Mouse (Mus musculus) embryonic stem cell, embryonic (primary cell): ENCODE measurements around the gene Tcf15.

Experiments used
- CTCF ChIA-PET, 4 experiments: fragments of 300-600 bp in 2 of 4; fragments of 350-600 bp in 2 of 4; sonication (Branson Sonifier 250); formaldehyde crosslinking; loops; one replicate each; lab custom pipeline; 2022; ENCODE audit warnings: inconsistent platforms in 2 of 4; lab: Charles Lee
- POLR2A ChIA-PET, 4 experiments: fragments of 300-600 bp in 2 of 4; fragments of 350-600 bp in 2 of 4; sonication (Branson Sonifier 250); formaldehyde crosslinking; loops; one replicate each; lab custom pipeline; 2022; ENCODE audit warnings: antibody characterized with exemption in 4 of 4, inconsistent platforms in 1 of 4; lab: Charles Lee

The Tcf15 gene

DNA sequence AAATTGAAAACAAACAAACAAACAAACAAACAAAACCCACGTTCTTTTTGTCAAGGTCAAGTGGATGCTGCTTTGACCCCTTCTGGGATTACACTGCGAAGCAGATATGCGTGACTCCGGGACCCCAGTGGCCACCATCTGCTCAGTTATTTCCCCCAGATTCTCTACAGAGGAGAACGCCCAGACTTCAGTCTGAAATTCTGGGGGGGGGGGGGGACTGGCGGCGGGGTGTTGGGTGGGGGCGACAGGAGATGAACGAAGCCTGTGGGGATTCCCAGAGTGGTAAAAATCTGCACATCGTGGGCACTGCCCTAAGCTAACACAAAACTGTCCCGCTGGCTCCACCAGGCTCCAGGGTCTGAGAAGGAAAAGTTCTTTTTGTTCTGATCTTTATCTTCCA, 790 bp upstream of the Tcf15 start:
- ChIA-PET POLR2A (interaction anchor here in 3 of 4 experiments (0.6 to 6.6 kb wide), 66 partner anchors 8 to 1597 kb away, joined by 3 to 47 read pairs (median 4); partner anchors contain the start of genes Csnk2a1 (in 2 of the 3), Srxn1 (in 2 of the 3), Trib3 (in 2 of the 3) and Rbck1 (in 1 of the 3)), CTCF (interaction anchor here in 3 of 4 experiments (0.6 to 2.2 kb wide), 11 partner anchors 13 to 430 kb away, joined by 3 to 11 read pairs (median 5); no protein-coding TSS in a partner anchor)

DNA sequence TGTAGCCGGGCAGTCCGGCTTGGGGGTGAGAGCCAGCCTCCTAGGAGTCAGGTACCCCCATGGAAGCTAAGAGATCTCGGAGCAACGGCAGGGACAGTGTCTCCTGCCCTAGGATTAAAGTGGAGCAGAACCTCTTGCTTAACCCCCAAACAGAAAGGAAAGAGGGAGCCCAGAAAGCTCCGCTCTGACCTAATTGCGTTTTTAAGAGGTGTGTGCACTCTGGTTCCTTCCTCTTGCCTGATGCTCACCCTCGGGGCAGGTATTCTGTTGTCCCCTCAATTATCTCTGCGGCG, 743 bp downstream of the Tcf15 start:
- CTCF ChIA-PET = interaction anchor here in 2 of 4 experiments (0.6 to 1.5 kb wide), 2 partner anchors 53 to 381 kb away, joined by 3 to 6 read pairs; no protein-coding TSS in a partner anchor
- POLR2A ChIA-PET = interaction anchor here (0.7 to 6.6 kb wide), 21 partner anchors 11 to 200 kb away, joined by 3 to 47 read pairs (median 4); partner anchors contain the start of genes Srxn1 (in 1 of the 4), Tbc1d20 (in 1 of the 4) and Trib3 (in 1 of the 4)

DNA sequence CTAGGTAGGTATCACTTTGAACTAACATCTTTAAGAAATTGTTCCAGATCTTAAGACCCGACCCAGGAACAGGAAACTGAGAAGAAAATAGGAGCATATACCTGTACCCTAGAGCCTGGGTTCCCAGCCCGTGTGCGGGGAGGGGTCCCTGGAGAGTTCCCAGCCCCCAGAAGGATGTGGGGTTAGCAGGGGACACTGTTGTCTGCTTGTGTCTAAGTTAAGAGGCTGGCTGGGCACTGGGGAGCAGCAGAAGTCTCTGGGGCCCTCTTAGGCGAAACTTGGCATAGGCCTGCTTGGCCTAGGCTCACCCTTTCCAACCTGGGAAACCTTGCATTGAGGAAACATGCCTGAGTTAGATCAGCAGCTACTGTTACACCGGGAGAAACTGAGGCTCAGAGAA, 1.1 kb downstream of the Tcf15 start:
- ChIA-PET POLR2A (interaction anchor here in 3 of 4 experiments (0.5 to 6.6 kb wide), 15 partner anchors 10 to 205 kb away, joined by 3 to 47 read pairs (median 4); partner anchors contain the start of gene Srxn1 (in 1 of the 3)), CTCF (no interaction called here)

DNA sequence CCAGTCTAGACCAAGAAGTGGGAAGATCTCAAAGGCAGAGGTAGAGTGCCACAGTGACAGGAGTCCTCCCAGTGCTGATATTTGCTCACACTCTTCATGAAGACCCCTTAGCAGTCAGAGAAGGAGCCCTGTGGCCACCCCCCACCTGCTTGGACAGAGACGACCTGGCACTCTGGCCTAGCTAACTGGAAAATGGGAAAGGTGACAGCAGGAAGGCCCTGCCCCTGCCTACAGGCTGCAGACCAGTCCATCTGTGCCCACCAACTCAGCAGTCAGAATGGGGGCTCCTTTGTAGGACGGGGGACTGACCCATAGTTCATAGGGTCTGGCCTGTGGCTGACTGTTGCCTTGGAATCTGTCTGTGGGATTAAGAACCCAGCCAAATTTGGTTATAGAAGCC, 2.4 kb downstream of the Tcf15 start:
- POLR2A ChIA-PET = interaction anchor here in 2 of 4 experiments (1.0 to 6.6 kb wide), 9 partner anchors 9 to 97 kb away, joined by 3 to 47 read pairs (median 4); partner anchors contain the start of gene Srxn1 (in 2 of the 2)
- CTCF ChIA-PET = no interaction called here

DNA sequence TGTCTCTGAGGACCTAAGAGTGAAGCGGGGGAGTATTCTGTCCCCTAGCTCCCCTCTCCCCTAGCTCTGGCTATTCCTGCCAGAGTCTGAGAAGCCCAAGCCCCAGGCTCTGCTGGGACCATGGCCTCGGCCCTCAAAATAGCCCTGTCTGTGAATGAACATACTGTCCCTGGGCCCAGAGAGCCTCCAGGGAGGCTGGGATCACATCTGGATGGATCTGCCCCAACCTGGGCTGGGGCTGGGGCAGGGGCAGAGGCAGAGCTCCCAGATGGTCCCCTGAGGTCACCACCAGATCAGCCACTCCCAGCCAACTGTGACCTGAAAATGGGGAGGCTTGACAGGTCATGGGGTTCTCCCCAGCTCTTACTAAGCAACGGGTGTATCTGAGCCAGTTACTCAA, 3.7 kb downstream of the Tcf15 start:
- CTCF ChIA-PET = interaction anchor here in 2 of 4 experiments (0.5 to 1.1 kb wide), 4 partner anchors 35 to 127 kb away, joined by 3 read pairs; no protein-coding TSS in a partner anchor
- POLR2A ChIA-PET = interaction anchor here in 3 of 4 experiments (0.7 to 6.6 kb wide), 9 partner anchors 8 to 139 kb away, joined by 3 to 47 read pairs (median 3); partner anchors contain the start of gene Csnk2a1 (in 1 of the 3)

DNA sequence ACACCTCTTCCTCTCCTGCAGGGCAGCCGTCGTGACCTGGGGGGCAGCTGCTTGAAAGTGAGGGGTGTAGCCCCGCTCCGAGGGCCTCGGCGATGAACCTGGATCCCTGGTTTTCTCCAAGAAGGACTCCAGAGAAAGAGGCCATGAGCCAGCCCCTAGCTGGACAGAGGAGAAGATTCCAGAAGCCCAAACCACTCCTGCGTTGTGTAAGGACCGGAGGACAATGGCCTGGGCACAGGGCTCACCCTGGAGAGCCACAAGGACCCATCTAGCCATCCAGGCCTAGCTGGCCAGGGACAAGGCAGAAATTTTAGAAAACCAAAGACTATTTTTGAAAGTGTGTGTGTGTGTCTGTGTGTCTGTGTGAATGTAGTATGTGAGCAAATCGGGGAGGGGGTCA, 5.3 kb downstream of the Tcf15 start:
- ChIA-PET CTCF (interaction anchor here in 2 of 4 experiments (0.5 to 0.6 kb wide), 2 partner anchors 127 to 270 kb away, joined by 3 read pairs; no protein-coding TSS in a partner anchor), POLR2A (interaction anchor here in 3 of 4 experiments (1.0 to 1.4 kb wide), 3 partner anchors 28 to 37 kb away, joined by 3 read pairs; no protein-coding TSS in a partner anchor)

DNA sequence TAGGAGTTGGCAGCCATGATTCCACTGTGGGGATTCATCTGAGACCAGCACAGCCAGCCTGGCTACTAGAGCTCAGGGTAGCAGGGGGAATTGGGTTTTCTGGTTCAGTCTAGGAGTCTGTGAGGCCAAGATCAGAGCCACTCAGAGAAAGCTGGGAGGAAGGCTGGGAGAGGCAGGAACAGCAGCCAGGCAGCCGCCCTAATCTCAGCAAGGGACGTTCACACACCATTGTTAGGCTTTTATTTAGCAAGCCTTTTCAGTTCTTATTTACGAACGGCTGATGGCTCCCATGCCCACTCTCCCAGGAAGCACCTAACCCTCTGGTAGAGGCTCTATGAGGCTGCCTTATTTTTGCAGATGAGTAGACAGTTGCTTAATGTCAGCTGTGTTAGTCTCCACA, 6.5 kb downstream of the Tcf15 start:
- CTCF ChIA-PET = interaction anchor here in 1 of 4 experiments (1.0 kb wide), 1 partner anchor 38 kb away, joined by 4 read pairs; no protein-coding TSS in a partner anchor
- POLR2A ChIA-PET = interaction anchor here in 2 of 4 experiments (0.8 to 1.7 kb wide), 2 partner anchors 30 to 126 kb away, joined by 3 to 5 read pairs; no protein-coding TSS in a partner anchor

DNA sequence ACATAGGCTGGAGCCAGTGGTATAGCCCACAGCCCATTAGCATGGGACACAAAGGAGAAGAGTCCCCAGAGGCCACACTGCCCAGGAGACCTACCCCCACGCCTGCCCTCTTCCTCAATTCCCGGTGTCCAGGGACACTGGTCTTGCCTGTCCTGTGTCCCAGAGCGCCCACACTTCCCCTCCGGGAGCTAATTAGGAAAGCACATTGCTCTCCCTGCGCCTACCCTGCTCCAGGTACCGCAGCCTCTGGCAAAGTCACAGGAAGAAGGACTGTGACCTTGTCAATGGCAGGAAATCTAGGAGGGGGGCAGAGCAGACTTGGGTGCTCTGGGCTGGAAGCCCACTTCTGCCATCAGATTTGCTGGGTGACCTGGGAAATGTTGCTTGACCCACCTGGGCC, 7.0 kb downstream of the Tcf15 start:
- ChIA-PET POLR2A (interaction anchor here in 2 of 4 experiments (0.5 to 1.7 kb wide), 6 partner anchors 8 to 241 kb away, joined by 3 to 6 read pairs (median 4); no protein-coding TSS in a partner anchor), CTCF (interaction anchor here in 1 of 4 experiments (1.0 to 1.4 kb wide), 2 partner anchors 10 to 38 kb away, joined by 4 read pairs; no protein-coding TSS in a partner anchor)

DNA sequence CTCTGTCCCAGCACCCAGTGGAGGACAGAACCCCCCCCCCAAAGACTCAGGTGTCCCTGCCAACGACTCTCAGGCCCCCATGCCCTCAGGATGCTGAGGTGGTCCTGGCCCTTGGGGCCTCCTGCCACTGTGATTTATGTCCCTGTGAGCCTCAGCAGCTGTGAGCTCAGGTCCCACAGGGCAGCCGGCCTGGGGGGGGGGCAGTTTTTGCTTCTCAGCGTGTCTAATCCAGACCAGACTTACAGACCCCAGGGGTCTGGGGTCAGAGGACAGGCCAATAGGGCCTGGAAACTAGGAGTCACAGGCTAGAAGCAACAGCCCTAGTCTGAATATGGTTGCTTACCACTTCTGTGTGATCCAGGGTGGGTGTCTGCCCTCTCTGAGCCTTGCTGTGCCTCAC, 10.0 kb downstream of the Tcf15 start:
- CTCF ChIA-PET = no interaction called here
- POLR2A ChIA-PET = interaction anchor here in 2 of 4 experiments (1.2 to 4.3 kb wide), 3 partner anchors 8 to 190 kb away, joined by 3 to 47 read pairs (median 4); partner anchors contain the start of gene Tcf15 (in 1 of the 2)

DNA sequence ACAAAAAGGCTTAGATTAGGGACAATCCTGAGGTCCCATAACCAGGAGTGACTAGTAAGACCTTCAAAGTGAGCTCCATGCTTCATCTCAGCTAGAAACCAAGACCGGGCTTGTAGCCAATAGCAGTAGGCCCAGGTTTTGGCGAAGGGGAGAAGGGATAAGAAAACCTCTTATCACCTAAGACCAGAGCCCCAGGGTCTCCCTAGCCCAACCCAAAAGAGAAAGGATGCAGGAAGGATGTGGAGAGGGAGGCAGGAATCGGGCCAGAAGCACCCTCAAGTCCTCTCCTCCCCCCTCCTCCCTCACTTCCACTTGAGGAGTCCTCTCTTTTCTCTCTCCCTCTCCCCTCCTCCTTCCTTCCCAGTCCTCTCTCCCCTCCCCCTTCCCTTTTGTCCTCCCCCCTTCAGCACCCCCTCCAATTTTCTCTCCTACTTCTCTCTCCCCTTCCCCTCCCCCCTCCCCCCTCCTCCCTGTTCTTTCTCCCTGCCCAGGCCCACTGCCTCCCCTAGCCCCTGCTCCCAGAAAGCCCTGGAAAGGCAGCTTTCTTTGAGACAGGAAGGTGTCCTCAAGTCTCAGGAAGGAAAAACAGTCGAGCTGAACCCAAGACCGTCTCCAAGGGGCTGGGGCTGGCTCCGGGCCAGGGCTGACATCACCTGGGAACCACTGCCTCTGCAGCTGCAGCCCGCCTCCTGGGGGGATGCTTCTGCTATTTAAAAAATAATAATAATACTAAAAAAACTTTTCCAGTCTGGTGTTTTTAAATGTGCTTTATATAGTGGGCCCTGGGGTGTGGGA, 12.2 kb downstream of the Tcf15 start:
- CTCF ChIA-PET = interaction anchor here in 3 of 4 experiments (0.6 to 1.8 kb wide), 7 partner anchors 13 to 927 kb away, joined by 3 to 13 read pairs (median 4); no protein-coding TSS in a partner anchor
- POLR2A ChIA-PET = interaction anchor here (0.5 to 4.3 kb wide), 17 partner anchors 8 to 473 kb away, joined by 3 to 47 read pairs (median 5); partner anchors contain the start of genes Tcf15 (in 2 of the 4), Rbck1 (in 1 of the 4) and Srxn1 (in 1 of the 4)

DNA sequence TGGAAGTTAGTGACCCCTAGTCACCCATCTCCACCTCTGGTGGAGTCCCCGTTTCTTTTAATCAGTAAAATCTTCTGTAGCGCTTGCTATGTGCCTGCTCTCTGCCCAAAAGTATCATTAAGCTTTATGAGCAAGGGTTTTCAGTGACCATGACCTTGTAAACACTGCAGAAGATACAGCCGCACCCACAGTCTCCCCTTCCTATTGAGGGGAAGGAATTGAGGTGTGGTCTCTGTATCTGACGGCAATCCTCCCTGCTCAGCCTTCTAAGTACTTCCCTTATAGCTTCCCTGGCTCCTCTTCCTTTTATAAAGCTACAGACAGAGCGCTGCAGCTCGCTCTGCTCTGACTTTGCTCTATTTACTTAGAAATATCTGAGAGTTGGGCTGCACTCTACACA, 13.1 kb downstream of the Tcf15 start:
- CTCF ChIA-PET = interaction anchor here in 3 of 4 experiments (0.6 to 1.8 kb wide), 4 partner anchors 13 to 223 kb away, joined by 3 to 5 read pairs (median 3); no protein-coding TSS in a partner anchor
- POLR2A ChIA-PET = interaction anchor here (0.5 to 4.3 kb wide), 13 partner anchors 9 to 315 kb away, joined by 3 to 47 read pairs (median 5); partner anchors contain the start of genes Tcf15 (in 2 of the 4), Rbck1 (in 1 of the 4) and Srxn1 (in 1 of the 4)

DNA sequence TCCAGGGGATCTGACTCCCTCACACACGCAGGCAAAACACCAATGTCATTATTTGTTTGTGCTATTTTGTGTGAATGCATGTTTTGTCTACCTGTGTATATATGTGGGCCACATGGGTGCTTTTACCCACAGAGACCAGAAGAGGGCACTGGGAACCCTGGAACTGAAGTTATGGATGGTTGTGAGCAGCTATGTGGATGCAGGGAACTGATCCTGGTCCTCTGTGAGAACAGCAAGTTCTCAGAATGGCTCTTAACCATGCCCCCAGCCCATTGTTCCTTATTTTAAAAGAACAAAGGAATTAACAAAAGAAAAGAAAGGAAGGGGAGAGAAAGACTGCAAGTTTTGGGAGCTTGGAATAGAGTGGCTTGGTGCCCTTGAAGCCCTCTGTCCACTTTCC, 16.1 kb downstream of the Tcf15 start:
- ChIA-PET POLR2A (interaction anchor here in 2 of 4 experiments (0.6 to 1.6 kb wide), 7 partner anchors 16 to 204 kb away, joined by 3 to 4 read pairs (median 3); partner anchors contain the start of genes Srxn1 (in 1 of the 2) and Tcf15 (in 1 of the 2)), CTCF (interaction anchor here (0.6 to 1.7 kb wide), 11 partner anchors 9 to 204 kb away, joined by 3 to 10 read pairs (median 3); no protein-coding TSS in a partner anchor)

DNA sequence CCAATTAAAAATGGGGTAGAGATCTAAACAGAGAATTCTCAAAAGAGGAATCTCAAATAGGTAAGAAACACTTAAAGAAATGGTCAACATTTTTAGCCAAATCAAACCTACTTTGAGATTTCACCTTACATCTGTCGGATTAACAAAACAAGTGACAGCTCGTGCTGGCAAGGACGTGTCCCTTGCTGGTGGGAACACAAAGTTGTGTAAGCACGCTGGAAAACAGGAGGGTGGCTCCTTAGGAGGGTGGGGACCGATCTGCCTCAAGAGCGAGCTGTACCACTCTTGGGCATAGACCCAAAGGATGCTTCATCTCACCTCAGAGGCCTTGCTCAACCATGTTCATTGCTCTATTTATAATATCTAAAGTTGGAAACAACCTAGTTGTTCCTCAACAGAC, 22.9 kb downstream of the Tcf15 start:
- POLR2A ChIA-PET = interaction anchor here in 1 of 4 experiments (1.4 kb wide), 1 partner anchor 28 kb away, joined by 3 read pairs; no protein-coding TSS in a partner anchor
- CTCF ChIA-PET = no interaction called here

DNA sequence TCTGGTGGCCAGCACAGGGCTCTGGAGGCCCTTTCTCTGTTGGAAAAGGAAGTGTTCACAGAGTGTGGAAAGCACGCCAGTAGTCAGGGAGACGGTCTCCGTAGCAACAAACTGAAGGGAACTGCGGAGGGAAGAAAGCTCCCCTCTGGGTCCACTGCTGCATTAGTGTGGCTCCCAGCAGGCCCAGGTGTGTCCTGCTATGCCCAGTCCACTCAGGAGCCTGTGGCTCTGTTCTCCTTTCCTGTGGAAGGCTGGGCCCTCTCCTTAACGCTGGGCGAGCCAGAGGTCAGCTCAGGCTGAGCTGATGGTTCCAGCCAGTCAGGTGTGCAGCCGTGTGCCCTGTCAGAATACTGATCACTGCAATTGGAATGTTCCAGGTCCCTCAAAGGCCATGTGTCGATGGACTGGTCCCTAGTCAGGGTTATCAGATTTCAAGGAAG, 24.5 kb downstream of the Tcf15 start:
- ChIA-PET POLR2A (no interaction called here), CTCF (no interaction called here)

DNA sequence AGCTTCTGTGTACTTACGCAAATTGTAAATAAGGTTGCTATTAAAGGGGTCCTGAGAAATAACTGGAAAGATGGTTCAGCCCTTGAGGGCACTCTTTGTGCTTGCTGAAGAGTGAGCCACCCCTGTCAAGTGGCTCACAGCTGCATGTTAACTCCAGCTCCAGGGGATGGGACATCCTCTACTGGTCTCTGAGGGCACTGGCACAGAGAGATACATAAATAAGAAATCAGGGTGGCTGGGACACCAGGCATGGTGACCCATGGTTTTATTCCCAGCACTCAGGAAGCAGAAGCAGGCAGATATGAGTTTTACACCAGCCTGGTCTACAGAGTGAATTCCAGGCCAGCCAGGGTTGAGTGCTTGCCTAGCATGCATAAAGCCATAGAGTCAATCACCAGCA, 26.0 kb downstream of the Tcf15 start:
- CTCF ChIA-PET = interaction anchor here in 1 of 4 experiments (0.7 kb wide), 1 partner anchor 239 kb away, joined by 3 read pairs; no protein-coding TSS in a partner anchor
- POLR2A ChIA-PET = interaction anchor here in 1 of 4 experiments (1.2 kb wide), 1 partner anchor 28 kb away, joined by 3 read pairs; no protein-coding TSS in a partner anchor

DNA sequence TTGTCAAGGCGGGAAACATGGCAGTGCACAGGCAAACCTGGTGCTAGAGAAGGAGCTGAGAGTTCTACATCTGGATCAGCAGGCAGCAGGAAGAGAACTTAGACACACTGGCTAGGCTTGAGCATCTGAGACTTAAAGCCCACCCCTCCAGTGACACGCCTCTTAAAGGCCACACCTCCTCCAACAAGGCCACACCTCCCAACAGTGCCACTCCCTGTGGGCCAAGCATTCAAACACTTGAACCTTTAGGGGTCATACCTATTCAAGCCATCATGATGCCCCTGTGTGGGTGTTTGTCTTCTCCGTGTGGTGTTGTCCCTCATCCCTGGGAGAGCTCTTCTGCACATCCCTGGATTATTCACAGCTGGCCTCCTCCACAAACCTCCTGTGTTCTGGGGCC, 31.5 kb downstream of the Tcf15 start:
- POLR2A ChIA-PET = interaction anchor here in 2 of 4 experiments (0.7 to 9.5 kb wide), 8 partner anchors 12 to 158 kb away, joined by 3 to 80 read pairs (median 4); no protein-coding TSS in a partner anchor
- CTCF ChIA-PET = interaction anchor here in 2 of 4 experiments (0.5 to 1.2 kb wide), 2 partner anchors 22 to 86 kb away, joined by 3 to 4 read pairs; no protein-coding TSS in a partner anchor

DNA sequence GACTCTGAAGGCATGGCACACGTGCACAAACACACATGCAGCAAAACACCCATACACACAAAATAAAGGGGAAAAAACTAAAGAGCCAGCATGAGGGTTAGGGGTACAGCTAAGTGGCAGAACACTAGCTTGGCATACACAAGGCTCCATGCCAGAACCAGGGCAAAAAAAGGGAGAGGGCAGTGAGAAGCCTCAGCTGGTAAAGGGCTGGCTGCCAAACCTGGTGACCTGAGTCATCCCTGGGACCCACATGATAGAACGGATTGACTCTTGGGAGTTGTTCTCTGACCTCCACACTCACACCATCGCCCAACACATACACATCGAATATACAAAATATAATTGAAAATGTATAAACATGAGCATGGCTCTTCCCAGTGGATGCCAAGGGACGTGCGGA, 33.3 kb downstream of the Tcf15 start:
- CTCF ChIA-PET = interaction anchor here (0.6 to 1.8 kb wide), 11 partner anchors 21 to 495 kb away, joined by 3 to 9 read pairs (median 4); no protein-coding TSS in a partner anchor
- POLR2A ChIA-PET = interaction anchor here (0.5 to 9.5 kb wide), 57 partner anchors 13 to 1137 kb away, joined by 3 to 80 read pairs (median 4); partner anchors contain the start of genes Tbc1d20 (in 3 of the 4), Trib3 (in 3 of the 4), Csnk2a1 (in 2 of the 4) and Tcf15 (in 2 of the 4)
